Mouse (Mus musculus) hindbrain, embryonic 11.5 days (tissue): Measurements from ENCODE around the gene Mrtfb. TPM values are rescaled to one million over a fixed set of nuclear protein-coding genes. Genes with fewer than 3 reads are reported as not detected.

Experiments used
- ATAC-seq: fragments of 200-750 bp; cut with Nextera tagmentation; 2 replicates; pipeline ENCODE4 v1.8.0; 2017; ENCODE audit warnings: mild to moderate bottlenecking, moderate TSS enrichment, moderate library complexity; ENCODE audit not compliant: low FRiP score
- DNase-seq: peaks from one replicate; pipeline ENCODE4 v3.0.0-alpha.2; 2015; ENCODE audit warnings: low spot score
- H3K27ac ChIP-seq: fragments of 300-500 bp; sonication (generic); 2 replicates; pipeline ENCODE4 v1.5.1; 2014; ENCODE audit warnings: mild to moderate bottlenecking, low read depth, low read length
- H3K27me3 ChIP-seq: fragments of 300-500 bp; sonication (generic); 2 replicates; pipeline ENCODE4 v1.6.1; 2014; ENCODE audit warnings: mild to moderate bottlenecking, low read length, moderate library complexity, mixed read lengths; ENCODE audit not compliant: control insufficient read depth, insufficient read depth
- H3K36me3 ChIP-seq: fragments of 300-500 bp; sonication (generic); 2 replicates; pipeline ENCODE4 v1.6.1; 2014; ENCODE audit warnings: mild to moderate bottlenecking, low read length, moderate library complexity, mixed read lengths; ENCODE audit not compliant: control insufficient read depth, insufficient read depth
- H3K4me1 ChIP-seq: fragments of 300-500 bp; sonication (generic); replicated peaks from 2 replicates; pipeline ENCODE4 v1.6.1; 2014; ENCODE audit warnings: low read length, mixed read lengths; ENCODE audit not compliant: control insufficient read depth, insufficient read depth
- H3K4me2 ChIP-seq: fragments of 300-500 bp; sonication (generic); replicated peaks from 2 replicates; pipeline ENCODE4 v1.6.1; 2014; ENCODE audit warnings: mild to moderate bottlenecking, low read depth, low read length
- H3K4me3 ChIP-seq: fragments of 300-500 bp; sonication (generic); 2 replicates; pipeline ENCODE4 v1.5.1; 2014; ENCODE audit warnings: low read depth, low read length
- H3K9ac ChIP-seq: fragments of 300-500 bp; sonication (generic); 2 replicates; pipeline ENCODE4 v1.6.1; 2014; ENCODE audit warnings: low read depth, low read length
- H3K9me3 ChIP-seq: fragments of 300-500 bp; sonication (generic); 2 replicates; pipeline ENCODE4 v1.6.1; 2016; ENCODE audit warnings: low read length; ENCODE audit not compliant: control insufficient read depth
- WGBS: fragments of 180-500 bp; shearing (Covaris S2); extraction: QIAGEN DNeasy Blood & Tissue Kit; methylation state at CpG from one replicate; pipeline ENCODE4 v1.1.7; 2014; 5-methylcytosine and 5-hydroxymethylcytosine counted together
- polyA plus RNA-seq: library from polyadenylated mRNA; unstranded; fragments of >200 nt; fragmentation: Nextera tagmentation; extraction: Ambion mirVana; gene quantifications from 2 replicates; pipeline ENCODE4 v1.2.1, GENCODE M21; 2014

The Mrtfb gene
- polyA plus RNA-seq, 1 experiment from 2014 or later, result 24.1 TPM

DNA sequence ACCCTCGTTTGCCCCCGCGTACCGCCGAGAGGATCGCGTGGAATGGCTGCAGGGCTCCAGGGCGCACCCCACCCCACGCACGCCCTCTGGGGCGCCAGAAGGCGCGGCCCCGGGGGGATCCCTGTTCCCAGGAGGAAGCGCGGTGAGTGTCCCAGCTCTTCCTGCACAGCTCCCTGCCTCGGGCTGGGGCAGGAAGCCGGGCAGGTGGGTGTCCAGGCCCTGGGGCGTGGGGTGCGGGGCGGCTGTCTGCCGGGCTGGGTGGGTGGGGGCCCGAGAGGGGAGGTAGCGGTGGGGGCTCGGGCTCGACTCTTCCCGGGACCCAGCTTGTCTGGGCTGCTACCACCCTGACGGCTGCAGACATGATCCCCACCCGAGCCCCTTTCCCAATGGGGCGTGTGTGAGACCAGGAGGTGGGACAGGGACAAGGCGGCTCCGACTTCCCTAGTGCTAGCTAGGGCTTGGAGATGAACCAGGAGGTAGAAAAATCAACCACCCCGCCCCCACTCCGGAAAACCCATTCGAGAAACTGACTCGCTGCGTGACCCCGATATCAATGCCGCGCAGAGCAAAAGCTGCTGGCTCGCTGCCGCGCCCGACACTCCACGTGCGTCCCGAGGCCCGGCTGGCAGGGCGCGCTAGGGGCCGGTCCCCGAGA, 191.9 kb downstream of the Mrtfb start:
- ATAC-seq, result peak; percentile 68
- peaks cover 33% of the 10 kb centered on the region for H3K27me3 ChIP-seq

DNA sequence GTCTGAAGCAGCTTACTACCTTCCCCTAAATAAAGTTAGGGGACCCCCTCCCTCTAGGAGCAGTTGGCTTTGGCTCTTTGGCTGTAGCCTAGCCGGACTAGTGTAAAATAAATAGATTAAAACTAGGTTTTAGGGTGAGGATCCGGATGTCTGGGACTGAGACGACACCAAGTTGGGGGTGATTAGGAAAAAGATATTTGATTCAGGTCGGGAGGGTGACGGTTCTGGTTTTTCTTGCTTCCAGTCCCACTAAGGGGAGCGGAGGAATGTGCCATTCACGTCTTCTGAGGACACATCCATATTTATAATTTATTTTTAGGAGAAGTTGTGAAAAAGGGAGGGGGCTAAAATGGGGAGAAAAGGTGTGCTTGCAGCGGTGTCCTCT, 192.4 kb downstream of the Mrtfb start:
- Histone ChIP-seq H3K4me2 (peak overlapping the region; percentile 99), H3K27ac (no peak overlapping the region), H3K4me1 (no peaks in the 10 kb centered on the region), H3K9ac (no peak overlapping the region), H3K9me3 (no peaks in the 10 kb centered on the region), H3K36me3 (no peaks in the 10 kb centered on the region), H3K27me3 (peaks cover 33% of the 10 kb centered on the region), H3K4me3 (peak overlapping the region; percentile 79)
- ATAC-seq, result no peak; the same call in 1 of the 2 replicates
- DNase-seq, result no peak
- WGBS, result 8% methylated on average over 8 of the region's 8 CpGs

More for the DNA sequence above, 191.9 kb downstream of the Mrtfb start:
- under 1% methylated on average over 48 of the region's 52 CpGs for WGBS
- Histone ChIP-seq H3K4me2 (peak overlapping the region; percentile 99), H3K4me1 (no peaks in the 10 kb centered on the region), H3K4me3 (peak overlapping the region; percentile 79), H3K9ac (peak overlapping the region; percentile 69), H3K36me3 (no peaks in the 10 kb centered on the region), H3K27ac (no peak overlapping the region), H3K9me3 (no peaks in the 10 kb centered on the region)
- DNase-seq, result no peak

DNA sequence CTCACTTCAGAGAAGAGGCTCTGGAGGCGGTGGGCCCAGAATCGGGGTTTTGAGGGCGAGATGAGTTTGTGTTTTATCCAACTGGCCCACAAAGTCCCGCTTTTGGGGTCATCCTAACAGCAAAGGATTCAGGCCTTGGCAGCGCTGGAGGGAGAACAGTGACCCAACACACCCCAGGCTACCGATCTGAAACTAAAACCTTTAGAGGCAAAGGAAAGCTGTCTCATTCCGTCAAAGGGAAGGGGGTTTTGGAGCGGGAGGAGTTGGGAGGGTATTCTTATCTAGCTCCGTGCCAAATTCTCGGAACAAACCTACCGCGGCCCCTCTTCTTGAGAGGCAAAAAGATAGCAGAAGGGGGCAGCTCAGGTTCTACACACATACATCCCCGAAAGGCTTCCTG, 193.2 kb downstream of the Mrtfb start:
- no peaks in the 10 kb centered on the region for H3K9me3 ChIP-seq
- H3K27ac ChIP-seq, result no peak overlapping the region
- H3K27me3 ChIP-seq, result peaks cover 33% of the 10 kb centered on the region
- DNase-seq (peak; percentile 26), ATAC-seq (no peak)
- H3K4me3 ChIP-seq, result no peak overlapping the region
- H3K4me1 ChIP-seq, result no peaks in the 10 kb centered on the region
- WGBS, result 6% methylated on average over 13 of the region's 13 CpGs
- H3K36me3 ChIP-seq, result no peaks in the 10 kb centered on the region
- H3K9ac ChIP-seq, result no peak overlapping the region
- 0 out of 2 replicates have a peak overlapping the region, but pooled peaks have one; percentile 2 for H3K4me2 ChIP-seq

DNA sequence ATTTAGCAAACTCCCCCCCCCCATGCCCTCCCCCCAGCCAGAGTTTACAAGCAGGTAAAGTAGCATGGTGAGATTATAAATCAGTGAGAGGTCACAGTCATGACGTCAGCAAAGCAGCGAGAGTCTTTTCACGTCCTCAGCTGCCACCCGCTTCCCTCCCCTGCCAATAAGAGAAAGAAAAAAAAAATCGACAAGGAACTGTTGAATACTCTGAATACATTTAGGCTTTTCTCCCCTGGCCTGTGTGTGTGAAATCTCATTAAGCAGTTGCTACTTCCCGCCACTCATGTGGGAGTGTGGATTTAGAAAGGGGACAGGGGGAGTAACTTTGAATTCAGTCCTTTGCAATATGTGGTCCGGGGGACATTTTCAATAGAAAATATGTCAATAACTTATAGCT, 194.6 kb downstream of the Mrtfb start:
- ATAC-seq (no peak), DNase-seq (no peak)
- WGBS, result 21% methylated on average over 7 of the region's 7 CpGs
- peaks cover 33% of the 10 kb centered on the region for H3K27me3 ChIP-seq
- no peaks in the 10 kb centered on the region for H3K9me3 ChIP-seq
- H3K27ac ChIP-seq, result no peak overlapping the region
- no peak overlapping the region for H3K4me3 ChIP-seq
- no peaks in the 10 kb centered on the region for H3K36me3 ChIP-seq
- H3K9ac ChIP-seq, result no peak overlapping the region
- no peak overlapping the region for H3K4me2 ChIP-seq
- no peaks in the 10 kb centered on the region for H3K4me1 ChIP-seq

DNA sequence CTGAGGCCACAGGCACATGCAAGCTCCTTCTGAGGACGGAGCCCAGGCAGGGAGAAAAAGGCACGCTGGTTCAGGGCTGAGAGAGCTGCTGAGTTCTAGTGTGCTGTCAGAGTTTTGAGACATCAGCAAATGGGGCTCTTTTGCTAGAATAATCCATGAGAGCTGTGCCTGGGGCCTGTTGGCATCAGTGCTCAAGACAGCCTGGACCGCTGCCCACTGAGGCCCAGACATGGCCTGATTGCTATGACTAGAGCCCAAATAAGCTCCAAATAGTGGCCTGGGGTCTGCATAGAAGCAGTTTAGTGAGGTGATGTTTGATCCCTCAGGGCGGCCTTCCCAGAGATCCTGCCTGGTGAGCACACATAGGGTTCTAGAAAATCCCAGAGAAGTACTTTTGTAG, 195.7 kb downstream of the Mrtfb start:
- ATAC-seq, result no peak
- H3K27ac ChIP-seq, result no peak overlapping the region

DNA sequence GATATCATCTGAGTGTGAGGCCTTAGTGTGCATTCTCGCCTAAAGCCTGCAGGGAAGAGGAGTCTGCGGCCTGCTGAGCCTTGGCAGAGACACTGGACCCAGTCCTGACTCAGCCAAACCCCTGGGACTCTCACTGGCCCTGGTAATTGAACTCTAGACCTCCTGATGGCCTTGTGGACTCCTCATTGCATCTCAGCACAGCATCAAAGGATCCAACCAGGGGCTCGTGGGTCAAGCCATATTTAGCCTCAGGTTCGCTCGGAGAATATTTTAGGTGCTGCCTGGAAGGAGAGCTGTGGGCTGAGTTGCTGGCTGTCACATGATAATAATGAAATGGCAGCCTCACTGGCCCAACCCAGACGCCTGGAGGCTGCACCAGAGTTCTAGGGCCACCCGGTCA, 196.4 kb downstream of the Mrtfb start:
- Histone ChIP-seq H3K4me2 (no peak overlapping the region), H3K4me1 (no peaks in the 10 kb centered on the region), H3K27me3 (peaks cover 23% of the 10 kb centered on the region), H3K36me3 (no peaks in the 10 kb centered on the region), H3K9ac (no peak overlapping the region), H3K4me3 (no peak overlapping the region), H3K27ac (no peak overlapping the region), H3K9me3 (no peaks in the 10 kb centered on the region)
- DNase-seq (no peak), ATAC-seq (no peak)
- WGBS, result 83% methylated on average over 7 of the region's 7 CpGs

More for the DNA sequence above, 195.7 kb downstream of the Mrtfb start:
- H3K4me3 ChIP-seq, result no peak overlapping the region
- no peaks in the 10 kb centered on the region for H3K36me3 ChIP-seq
- peaks cover 24% of the 10 kb centered on the region for H3K27me3 ChIP-seq
- H3K9ac ChIP-seq, result no peak overlapping the region
- DNase-seq, result no peak
- 88% methylated on average over 4 of the region's 4 CpGs for WGBS
- no peak overlapping the region for H3K4me2 ChIP-seq
- no peaks in the 10 kb centered on the region for H3K9me3 ChIP-seq
- H3K4me1 ChIP-seq, result no peaks in the 10 kb centered on the region

DNA sequence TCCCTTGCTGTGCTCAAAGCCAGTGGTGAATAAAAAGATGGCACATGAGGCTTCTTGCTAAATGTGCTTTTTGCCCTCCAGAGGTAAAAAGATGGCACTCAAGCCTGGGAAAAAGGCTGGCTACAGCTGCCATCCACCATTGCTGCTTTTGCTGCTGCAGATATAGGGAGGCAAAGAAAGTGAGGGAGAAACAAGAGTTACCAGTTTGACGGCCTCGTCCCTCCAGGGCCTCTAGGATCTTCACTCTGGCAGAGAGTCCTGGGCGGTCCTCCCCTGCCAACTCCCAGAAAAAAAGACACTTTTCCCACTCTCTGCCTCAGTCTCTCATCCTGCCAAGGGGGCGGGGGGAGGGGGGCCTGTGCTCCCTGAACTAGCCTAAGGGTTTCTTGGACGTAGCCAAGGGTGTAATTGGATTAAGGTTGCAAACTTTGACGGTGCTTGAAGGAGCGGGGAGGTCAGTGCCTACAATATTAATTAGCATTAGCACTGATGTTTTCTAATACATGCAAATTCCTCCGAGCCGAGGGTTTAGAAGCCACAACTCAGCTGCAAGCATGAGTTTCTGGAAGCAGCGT, 197.8 kb downstream of the Mrtfb start:
- H3K4me1 ChIP-seq, result no peaks in the 10 kb centered on the region
- H3K4me2 ChIP-seq, result no peak overlapping the region
- H3K36me3 ChIP-seq, result no peaks in the 10 kb centered on the region
- WGBS, result 44% methylated on average over 10 of the region's 10 CpGs
- H3K4me3 ChIP-seq, result no peak overlapping the region
- no peak for ATAC-seq
- H3K9me3 ChIP-seq, result no peaks in the 10 kb centered on the region
- H3K9ac ChIP-seq, result no peak overlapping the region
- DNase-seq, result no peak
- peaks cover 12% of the 10 kb centered on the region for H3K27me3 ChIP-seq
- no peak overlapping the region for H3K27ac ChIP-seq

DNA sequence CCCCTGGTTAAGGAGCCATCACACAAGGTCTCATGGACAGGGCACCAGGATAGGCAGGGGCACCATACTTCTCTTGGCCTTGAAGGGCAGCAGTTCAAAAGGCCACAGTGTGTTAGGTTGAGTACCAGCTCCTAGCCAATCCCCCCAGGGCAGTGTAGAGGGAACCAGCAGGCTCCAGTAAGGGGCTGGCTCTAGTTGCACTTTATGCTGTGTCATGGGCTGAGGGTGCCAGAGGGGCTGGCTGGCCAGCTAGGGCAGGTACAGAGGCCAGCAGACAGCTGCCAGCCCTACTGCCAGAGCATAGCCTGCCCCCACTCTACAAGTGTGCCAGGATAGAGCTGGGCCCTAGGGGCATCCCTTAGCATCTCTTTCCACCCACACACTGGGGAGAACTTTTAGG, 199.3 kb downstream of the Mrtfb start:
- Histone ChIP-seq H3K27ac (no peak overlapping the region), H3K36me3 (no peaks in the 10 kb centered on the region), H3K4me3 (no peak overlapping the region), H3K4me1 (no peaks in the 10 kb centered on the region), H3K9ac (no peak overlapping the region), H3K27me3 (no peaks in the 10 kb centered on the region), H3K9me3 (no peaks in the 10 kb centered on the region), H3K4me2 (no peak overlapping the region)
- no peak for DNase-seq
- ATAC-seq, result no peak

DNA sequence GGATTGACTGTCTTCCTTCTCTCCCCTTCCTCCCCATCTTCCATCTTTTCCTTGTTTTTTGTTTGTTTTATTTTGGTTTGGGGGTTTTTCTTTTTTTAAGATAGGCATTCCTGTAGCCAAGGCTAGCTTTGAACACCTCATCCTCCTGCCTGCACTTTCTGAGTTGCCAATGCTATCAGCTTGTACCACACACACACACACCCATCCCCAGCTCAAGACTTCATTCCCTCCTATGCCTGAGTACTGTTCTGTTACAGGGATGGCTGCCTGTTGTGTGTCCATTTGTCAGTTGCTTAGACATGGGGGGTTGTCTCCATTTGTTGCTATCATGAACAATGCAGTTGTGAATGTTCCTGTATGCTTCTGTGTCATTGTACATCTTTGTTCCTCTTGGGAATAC, 202.3 kb downstream of the Mrtfb start:
- Histone ChIP-seq H3K36me3 (no peaks in the 10 kb centered on the region), H3K9ac (no peak overlapping the region), H3K27me3 (no peaks in the 10 kb centered on the region), H3K27ac (no peak overlapping the region), H3K4me1 (no peaks in the 10 kb centered on the region), H3K4me2 (no peak overlapping the region), H3K4me3 (no peak overlapping the region), H3K9me3 (no peaks in the 10 kb centered on the region)
- ATAC-seq, result no peak
- no peak for DNase-seq
